Mouse (Mus musculus) thymus, postnatal 14 days (tissue): ENCODE measurements at regions not wholly inside any gene's neighbourhood (a gene's known extent, or its start where the extent isn't known, plus 50 kb on each side); places are given as distances from the start of the nearest gene placed in this dataset.
A peak's percentile ranks its signal among the peaks of the same experiment; 100 is the strongest.
"Not testable (repeated sequence)": the region's sequence is repeated elsewhere in the genome, so short reads cannot be mapped to it uniquely, and the experiment has no call there.

Experiments
- DNase-seq: peaks from one replicate; pipeline ENCODE4 v3.0.0; 2021

DNA sequence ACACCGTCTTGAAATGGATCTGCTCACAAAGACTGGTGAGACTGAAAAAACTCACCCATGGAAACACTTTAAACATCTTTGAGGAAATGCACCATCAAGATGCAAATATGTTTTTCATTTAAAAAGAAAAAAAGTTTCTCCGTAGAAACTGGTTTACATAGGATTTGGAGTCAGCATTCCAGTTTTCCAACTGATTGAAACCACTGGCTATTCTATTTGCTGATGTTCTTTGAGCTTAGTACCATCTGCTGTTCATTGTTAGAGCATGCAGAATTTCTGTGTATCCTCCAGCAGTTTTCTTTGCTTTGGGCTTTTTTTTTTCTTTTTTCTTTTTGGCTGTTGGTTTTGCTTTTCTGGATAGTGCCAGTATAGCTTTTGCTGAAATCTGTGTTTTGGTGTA lies 1948.3 kb downstream of the 9330182O14Rik start:
- no peak for DNase-seq

DNA sequence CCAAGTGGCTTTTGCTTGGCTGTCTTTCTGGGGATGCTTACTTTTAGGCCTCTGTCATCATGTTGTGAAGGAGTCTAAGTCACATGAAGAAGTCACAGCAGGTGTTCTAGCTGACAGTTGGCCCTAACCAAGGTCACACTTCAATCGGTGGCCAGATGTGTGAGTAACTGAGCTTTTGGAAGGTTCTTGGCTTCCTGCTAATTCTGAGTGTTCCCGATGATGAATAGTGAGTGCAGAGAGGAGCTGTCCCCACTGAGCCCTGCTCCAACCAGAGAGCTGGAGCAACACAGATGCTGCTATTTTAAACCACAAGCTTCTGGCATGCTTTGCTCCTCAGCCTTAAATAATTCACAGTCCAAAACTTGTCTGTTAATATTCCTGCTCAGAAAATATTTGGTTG lies 1966.6 kb downstream of the 9330182O14Rik start:
- peak; percentile 51 for DNase-seq

DNA sequence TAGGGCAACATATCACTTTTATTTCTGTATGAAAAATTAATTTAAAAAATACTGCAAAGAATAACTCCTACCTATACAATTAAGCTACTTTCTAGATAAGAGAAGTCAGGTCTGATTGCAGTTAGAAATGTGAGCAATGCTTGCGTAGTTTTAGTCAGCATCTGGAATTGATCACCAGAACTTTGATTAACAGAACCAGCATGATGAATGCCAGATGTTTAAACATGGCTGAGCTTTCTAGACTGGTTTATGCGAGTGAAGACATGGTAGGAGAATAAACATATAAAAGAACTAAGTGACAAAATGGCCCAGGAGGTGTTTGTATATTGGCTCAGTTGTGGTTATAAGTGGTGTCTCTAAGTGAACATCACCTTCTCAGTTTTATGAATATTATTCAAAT lies 1970.7 kb downstream of the 9330182O14Rik start:
- DNase-seq, result no peak

DNA sequence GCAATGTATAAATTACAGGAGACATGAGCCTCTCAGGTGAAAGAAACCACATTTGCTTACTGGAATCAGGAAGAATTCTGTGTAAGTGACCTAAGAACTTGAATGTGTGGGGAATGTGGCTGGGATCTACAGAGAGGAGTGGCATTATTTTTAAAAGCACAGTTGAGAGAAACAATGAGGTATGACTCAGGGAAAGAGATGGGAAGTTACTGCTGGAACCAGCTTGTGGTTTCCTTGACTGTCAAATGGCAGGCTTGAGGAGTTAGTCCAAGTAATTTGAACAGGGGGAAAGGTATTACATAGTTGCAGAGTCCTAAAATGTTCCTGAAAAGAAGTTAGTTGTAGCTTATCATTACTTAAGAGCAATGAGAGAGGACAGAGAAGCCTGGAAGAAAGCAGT lies 1972.9 kb downstream of the 9330182O14Rik start:
- DNase-seq, result no peak

DNA sequence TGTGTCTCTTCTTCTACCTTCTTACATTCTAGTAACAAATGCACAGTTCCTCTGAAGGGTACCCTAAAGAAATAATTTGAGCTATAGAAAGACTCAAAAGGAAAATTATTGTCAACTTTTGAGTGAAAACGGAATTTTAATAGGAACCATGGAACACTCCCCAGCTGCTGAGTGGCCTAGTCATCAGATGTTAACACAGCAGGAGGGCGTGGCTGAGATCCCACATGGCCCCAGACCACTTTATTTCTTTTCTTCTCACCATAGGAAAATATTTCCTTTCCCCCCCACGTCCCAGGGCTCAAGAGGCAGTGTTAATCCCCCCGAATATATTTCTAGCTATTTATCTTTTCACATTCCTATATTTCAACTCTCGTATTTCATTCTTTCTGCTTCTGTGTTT lies 1977.6 kb downstream of the 9330182O14Rik start:
- DNase-seq, result no peak

DNA sequence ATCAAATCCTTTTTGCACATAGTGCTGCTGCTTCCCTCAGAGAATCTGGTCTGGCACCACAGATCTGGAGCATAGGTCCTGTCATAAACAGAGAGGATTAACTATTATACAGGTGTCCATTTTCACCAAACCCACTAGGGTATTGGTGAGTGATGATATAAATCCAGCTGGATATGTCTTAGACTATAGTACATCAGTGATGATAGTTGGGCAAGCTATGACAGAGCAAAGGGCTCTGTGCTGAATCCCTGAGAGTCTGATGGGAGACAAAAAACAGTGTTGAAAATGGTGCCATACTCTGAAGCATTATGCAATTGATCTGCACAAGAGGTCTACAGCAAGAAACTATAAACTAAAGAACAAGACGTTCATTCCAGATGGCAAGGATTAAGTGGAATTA lies 1993.3 kb downstream of the 9330182O14Rik start:
- no peak for DNase-seq

DNA sequence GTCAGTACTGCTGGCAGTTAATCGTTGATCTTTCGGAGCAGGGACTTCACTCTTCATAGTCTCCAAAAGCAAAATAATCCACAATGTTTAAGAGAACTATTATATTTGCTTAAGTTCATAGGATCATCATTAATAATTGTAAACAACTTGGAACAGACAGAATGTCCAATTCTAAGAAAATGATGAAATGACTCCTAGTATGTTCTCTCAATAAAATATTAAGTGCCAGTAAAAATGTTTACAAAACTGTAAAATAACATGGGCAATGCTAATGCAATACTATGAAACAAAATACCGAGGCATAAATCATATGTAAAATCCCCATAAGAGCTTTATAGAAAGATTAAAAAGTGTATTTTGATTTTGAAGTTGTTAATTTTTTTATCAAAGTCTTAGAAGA lies 1994.8 kb downstream of the 9330182O14Rik start:
- DNase-seq, result no peak

DNA sequence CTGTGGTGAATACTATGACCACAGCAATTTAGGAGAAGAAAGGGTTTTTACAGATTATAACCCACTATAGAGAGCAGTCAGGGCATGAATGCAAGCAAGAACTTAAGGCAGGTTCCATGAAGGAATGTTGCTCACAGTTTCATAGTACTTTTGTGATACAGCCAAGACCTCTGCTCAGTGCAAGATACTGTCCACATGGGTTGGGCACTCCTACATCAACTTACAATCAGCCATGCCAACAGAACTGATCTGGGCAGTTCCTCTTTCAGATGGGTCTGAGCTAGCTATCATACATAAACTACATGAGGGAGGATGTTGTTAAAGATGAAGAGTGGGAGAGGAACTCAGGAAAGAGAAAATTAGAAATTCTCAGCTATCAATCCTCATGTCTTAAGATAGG lies 2032.4 kb downstream of the 9330182O14Rik start:
- DNase-seq, result no peak

DNA sequence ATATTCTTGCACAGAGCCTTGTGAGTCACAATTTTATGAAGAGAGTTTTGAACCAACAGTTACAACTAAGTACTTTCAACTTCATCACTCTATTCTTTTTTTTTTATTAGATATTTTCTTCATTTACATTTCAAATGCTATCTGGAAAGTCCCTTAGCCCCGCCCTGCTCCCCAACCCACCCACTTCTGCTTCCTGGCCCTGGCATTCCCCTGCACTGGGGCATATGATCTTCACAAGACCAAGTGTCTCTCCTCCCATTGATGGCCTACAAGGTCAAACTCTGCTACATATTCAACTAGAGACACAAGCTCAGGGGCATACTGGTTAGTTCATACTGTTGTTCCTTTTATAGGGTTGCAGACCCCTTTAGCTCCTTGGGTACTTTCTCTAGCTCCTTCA lies 2043.6 kb downstream of the 9330182O14Rik start:
- DNase-seq, result not testable (repeated sequence)

DNA sequence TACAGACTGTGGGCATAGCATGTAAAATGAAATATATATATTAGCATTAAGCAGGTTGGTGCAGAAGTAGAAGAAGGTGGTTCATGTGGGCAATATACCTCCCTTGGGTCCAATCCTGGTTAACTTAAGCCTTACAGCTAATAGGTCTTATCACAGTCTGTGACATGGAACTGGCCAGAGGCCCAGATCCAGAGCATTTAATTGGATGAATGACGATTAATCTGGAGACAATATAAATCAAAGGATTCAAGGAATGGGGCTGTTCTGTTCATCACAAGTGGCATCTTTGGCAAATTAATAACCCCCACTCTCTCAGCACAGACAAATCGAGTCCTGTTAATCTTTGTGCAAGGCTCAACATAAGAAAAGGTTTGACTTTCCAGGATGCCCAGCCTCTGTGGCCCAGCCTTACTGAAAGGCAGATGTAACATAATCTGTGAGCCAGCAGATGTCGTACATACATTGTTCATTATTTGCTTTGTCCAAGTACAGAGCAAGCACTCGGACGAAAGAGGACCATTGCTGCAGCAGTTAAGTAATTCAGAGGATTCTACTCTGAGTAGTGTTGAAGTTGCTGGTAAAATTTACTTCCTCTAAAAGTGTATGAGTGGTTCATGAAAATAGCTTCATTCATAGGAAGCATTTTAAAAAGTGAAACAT lies 2073.2 kb downstream of the 9330182O14Rik start:
- DNase-seq, result peak; percentile 6

DNA sequence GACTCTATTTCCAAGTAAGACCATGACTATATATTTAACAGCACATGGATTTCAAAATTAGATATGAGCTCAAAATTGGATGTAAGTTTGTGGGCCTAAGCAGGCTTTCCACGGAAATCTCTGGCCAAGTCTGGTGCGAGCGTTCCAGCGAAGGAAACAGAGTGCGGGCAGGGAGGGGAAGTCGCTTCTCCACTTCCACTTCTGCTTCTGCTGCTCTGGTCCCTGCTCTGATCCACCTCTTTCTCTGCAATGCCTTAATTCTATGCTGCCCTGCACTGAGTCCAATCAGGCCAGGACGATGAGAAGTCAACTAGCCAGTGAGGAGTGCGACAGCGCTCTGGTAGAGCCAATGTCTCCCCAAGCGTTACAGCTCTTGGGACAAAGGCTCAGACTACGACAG lies 2085.3 kb downstream of the 9330182O14Rik start:
- DNase-seq, result peak; percentile 8

DNA sequence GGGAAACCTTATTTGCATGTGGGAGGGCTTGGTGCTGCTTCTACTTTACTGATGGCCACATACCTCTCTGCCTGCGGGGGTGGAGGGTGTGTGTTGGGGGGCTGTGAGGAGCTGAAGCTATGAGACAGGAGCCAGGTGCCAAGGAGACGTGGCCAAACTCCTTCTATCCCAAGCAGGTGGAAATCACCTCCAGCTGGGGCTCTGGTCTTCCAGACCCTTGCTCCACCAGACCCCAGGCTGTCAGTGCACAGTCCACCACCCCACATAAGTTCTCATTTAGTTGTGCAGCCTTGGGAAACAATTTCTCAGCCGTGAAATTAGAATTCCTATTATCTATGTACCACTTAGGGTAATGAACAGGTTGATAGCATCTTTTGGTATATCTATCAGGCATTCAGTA lies 2085.8 kb downstream of the 9330182O14Rik start:
- no peak for DNase-seq

DNA sequence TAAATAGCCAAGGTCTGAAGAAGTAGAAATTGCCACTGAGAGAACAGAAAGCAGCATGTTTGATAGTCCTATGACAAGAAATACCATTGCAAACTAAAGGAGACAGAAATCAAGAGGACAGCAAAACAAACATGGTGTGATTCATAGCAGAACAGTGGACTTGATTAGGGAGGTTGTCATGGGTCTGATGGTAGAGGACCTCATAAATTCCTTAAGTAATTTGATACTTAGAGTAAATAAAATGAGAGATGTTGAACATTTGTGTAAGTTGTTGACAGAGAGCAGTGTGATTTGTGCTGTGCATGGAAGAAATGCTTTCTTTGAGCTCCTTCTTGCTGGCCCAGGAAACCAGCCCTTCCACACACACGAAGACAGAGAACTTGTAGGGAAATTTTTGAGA lies 2090.8 kb downstream of the 9330182O14Rik start:
- no peak for DNase-seq

DNA sequence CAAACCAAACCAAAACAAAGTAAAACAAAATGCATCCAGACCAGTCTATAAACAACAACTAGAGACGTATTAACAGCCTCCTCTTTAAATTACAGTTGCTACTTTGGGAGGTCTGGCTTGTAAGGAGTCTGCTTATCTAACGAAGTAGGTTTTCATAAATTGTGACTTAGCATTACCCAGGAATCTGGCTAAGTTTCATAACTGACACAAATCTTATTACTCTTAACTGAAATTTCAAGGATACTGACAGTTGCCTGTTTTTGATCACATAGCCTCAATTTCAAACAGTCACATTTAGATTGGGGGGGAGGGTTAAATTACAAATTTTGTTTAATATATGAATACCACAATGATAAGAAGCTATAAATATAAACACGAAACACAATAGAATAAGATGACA lies 2097.5 kb downstream of the 9330182O14Rik start:
- DNase-seq, result no peak

DNA sequence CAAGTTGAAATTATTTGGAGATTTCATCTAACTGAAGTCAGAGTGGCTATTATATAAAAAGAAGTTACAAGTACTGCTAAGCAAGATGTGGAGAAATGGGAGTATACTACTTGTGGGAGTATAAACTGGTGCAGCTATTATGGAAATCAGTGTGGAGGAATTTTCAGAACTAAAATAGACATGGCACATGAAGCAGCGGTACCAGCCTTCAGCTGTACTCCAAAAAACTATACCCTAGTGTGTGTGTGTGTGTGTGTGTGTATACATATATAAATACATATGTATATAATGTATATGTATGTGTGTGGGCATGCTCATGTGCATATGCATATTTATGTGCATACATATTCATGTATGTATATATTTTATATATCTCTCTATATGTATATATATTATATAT lies 2112.6 kb downstream of the 9330182O14Rik start:
- DNase-seq, result no peak

DNA sequence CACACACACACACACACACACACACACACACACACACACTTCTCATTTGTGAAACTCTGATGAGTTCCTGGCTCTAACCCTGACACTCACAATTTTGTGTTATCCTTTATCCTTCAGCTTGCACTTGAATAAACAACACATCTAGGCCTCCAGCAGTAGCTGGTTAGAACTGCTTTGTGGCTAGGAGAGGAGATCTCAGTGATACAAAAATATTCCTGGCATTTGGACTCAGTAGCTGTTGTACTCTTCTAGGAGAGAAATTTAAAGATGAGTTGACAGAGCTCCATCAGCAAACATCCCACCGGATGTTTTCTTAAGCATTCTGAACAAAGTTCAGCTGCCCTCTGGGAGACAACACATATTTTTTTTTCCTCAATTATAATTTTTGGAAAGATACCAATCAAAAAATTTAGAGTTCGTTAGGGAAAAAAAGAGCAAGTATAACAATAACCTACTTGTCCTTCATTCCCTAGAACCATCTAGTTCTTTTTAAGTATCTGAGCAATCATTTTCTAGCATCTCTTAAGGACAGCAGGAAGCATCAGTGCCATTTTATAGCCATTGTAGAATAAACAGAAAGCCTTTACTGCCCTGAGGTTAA lies 2118.7 kb downstream of the 9330182O14Rik start:
- DNase-seq, result no peak

DNA sequence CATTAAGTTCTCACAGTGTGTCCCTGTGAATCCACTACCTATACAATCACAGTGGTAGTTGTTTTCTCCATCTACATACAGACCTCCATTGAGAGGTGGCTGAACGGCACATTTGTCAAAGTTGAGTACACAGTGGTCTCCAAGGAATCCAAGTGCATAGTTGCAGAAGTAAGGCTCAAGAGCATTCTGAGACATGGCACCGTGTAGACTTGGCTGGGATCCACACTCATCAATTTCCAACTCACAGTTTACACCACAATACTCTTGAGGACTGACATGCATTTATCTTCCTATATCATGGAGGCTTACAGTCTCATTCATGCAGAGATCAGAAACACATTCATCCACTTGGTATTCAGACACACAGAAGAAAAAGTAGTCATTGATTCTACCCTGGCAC lies 2122.2 kb downstream of the 9330182O14Rik start:
- no peak for DNase-seq

DNA sequence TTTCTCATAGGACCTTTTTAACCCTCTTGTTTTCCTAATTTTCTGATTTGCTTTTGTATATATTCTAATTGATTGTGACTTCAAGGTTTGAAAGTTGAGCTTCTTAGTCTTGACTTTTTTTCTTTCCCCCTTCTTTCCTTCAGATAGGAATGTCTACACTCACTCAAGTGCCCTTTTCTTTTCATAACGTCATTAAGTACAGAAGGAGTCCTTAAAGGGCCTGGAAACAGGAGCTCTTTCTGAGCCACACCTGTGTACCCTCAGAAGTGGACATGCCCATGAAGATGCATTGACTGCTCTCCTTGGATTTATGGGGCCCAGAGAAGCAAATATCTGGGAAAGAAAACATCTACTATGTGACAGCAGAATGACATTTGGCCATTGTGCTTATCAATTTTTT lies 2141.0 kb downstream of the 9330182O14Rik start:
- DNase-seq, result no peak

DNA sequence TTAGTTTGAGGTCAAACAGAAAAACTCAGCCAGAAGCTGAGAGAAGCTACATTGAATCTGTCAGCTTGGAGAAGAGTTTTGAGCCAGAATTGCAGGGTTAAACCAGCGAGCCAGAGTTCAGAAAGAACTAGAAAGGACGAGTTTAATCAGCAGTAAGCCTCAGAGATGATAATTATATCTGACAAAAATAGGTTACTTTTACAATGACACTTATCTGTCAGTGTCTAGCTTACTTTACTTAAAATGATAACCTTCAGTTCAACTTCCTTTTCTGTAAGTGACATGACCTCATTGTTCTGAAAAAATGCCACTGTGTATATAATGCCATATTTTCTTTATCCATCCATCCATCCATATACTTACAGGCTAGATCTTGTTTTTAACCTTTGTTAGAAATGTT lies 2143.1 kb downstream of the 9330182O14Rik start:
- DNase-seq, result no peak

DNA sequence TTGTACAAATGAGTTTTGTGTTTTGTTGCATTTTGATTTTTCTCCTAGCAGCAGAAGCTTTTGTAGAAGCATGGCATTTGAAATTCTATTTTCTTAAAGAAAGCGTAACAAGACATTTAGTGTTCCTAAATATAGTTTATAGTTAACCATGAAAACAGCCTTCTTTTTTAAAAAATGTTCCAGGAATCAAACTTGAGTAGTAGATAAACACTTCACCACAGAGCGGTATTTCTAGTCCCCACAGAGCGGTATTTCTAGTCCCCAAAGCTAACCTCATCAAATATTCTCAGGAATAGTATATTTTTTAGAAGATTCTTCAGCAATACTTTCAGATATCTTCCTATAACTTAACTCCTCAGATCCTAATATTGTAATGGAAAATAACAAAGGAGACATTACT lies 2146.6 kb downstream of the 9330182O14Rik start:
- no peak for DNase-seq

DNA sequence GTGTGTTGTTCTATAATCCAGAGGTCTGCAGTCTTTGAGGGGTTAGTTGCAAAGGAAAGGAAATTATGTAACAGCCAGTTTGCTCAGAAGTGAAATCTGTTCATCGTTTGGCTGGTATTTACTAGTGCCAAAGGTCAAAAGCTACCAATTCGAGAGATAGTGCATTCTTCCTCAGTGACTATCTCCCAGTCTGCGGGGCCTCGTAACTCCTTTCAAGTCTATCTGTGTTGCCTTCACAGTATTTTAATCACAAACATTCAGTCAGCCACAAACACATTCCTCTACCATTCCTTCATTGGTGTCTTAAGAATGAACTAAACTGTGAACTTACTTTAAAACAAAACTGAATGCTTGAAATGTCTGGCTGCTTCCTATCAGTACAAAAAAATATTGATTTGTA lies 2162.2 kb downstream of the 9330182O14Rik start:
- no peak for DNase-seq

DNA sequence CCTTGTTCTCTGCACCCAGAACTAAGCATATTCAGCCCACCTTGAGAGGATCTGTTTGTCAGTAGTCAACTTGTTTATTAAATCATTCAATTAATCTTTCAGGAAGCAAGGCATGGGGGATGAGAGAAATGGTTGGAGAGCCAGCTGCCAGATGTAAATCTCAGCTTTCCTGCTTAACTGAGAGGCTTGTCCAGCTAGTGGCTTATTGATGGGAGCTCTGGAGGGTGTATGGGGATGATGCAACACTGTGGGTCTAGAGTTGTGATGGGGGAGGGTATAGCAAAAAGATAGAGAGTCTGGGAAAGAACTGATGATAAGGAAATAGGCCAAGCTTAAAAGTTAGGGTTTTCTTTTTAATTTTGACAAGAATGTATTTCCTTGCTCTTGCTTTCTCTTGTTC lies 2163.3 kb downstream of the 9330182O14Rik start:
- DNase-seq, result no peak

DNA sequence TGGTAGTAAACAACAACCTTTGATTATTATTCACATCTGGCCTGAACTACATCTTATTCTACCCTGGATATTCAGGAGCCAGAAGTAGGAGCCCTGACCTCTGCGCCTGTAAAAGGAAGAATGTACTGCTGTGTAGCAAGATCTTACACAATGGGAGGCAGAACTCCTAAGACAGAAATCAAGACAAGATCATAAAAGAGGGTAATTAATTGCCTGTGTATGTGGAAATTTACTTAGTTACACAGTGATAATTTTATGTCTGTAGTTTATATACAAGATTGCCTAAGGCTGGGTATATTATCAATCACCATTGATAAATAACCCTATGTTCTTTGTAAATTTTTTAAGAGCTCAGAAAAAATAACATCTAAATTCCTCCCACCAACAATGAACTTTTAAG lies 2167.8 kb downstream of the 9330182O14Rik start:
- DNase-seq, result no peak

DNA sequence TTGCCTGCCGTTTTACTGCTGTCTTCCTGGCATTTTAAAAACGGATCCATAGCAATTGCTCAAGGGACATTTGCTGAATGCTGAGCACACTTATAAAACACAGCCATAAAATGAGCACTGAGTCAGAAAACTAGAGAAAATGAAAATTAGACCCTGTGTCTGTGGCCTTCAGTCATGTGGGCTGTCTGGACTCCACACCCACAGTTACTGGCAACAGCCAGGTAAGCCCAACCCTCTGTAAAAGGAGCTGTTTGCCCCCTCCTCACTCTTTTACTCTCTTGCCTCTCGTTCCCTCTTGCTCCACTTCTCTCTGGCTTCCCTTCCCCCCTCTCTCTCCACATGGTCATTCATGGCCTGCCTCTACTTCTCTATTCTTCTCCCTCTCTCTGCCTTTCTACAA lies 2169.9 kb downstream of the 9330182O14Rik start:
- no peak for DNase-seq

DNA sequence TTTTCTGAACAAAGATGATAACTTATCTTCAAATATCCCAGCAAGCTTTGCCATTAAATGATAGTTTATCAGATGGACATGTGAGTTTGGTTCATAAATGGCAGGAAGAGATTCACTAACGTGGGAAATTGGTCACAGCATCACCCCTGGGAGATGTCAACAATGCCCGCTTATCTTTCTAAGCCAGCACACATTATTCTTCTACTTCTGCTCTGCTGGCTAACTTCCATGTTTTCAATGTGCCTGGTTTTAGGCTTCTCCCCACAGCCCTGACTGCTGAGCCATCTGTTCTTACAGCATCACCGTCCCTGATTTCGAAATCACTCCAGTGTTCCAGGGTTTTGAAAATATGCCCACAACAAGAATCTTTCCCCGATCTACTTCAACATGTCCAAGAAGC lies 2175.4 kb downstream of the 9330182O14Rik start:
- no peak for DNase-seq
